Mouse (Mus musculus): ENCODE results near the gene Rftn2.
"Not testable (repeated sequence)": the region's sequence is repeated elsewhere in the genome, so short reads cannot be mapped to it uniquely, and the experiment has no call there.

The Rftn2 gene

GRCm38 (mm10) chr1:55168591-55168990 lies 58.0 kb downstream of the Rftn2 start:
- DNase-seq: no peak

- DNase-seq: no peak
Observed at GRCm38 (mm10) chr1:55167560-55167959, 59.0 kb downstream of the Rftn2 start.

- DNase-seq: peak; percentile 19
Observed at GRCm38 (mm10) chr1:55164005-55164404, 62.6 kb downstream of the Rftn2 start.

- DNase-seq: no peak
Observed at GRCm38 (mm10) chr1:55162781-55163180, 63.8 kb downstream of the Rftn2 start.

- DNase-seq: peak; percentile 16
Observed at GRCm38 (mm10) chr1:55161895-55162294, 64.7 kb downstream of the Rftn2 start.

GRCm38 (mm10) chr1:55160831-55161638 lies 65.5 kb downstream of the Rftn2 start:
- DNase-seq: no peak

DNA sequence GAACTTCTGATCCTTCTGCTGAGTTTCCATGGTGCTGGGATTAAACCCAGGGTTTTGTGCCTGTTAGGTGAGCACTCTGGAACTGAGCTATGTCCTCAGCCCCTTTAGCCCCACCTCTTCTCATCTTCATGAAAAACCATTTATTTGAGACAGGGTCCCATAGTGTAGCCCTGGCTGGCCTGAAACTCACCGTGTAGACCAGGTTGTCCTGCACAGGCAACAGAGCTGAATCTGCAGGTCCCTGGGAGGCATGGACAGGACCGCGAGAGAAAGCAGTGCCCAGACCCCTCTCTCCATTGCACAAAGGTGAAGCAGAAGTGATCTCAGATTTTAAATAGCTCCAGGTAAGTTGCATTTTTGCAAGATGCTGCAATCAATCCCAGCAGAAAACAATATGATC lies 66.4 kb downstream of the Rftn2 start:
- no peak for DNase-seq

GRCm38 (mm10) chr1:55158821-55159220 lies 67.8 kb downstream of the Rftn2 start:
- DNase-seq: no peak

- DNase-seq: no peak
Observed at GRCm38 (mm10) chr1:55158211-55158610, 68.4 kb downstream of the Rftn2 start.

- DNase-seq: no peak
Observed at GRCm38 (mm10) chr1:55157329-55157728, 69.3 kb downstream of the Rftn2 start.

- DNase-seq: no peak
Observed at GRCm38 (mm10) chr1:55145556-55145955, 81.0 kb downstream of the Rftn2 start.

GRCm38 (mm10) chr1:55144338-55144737 lies 82.2 kb downstream of the Rftn2 start:
- no peak for DNase-seq

GRCm38 (mm10) chr1:55135846-55136245 lies 90.7 kb downstream of the Rftn2 start:
- DNase-seq: no peak

GRCm38 (mm10) chr1:55134301-55134700 lies 92.3 kb downstream of the Rftn2 start:
- no peak for DNase-seq

DNA sequence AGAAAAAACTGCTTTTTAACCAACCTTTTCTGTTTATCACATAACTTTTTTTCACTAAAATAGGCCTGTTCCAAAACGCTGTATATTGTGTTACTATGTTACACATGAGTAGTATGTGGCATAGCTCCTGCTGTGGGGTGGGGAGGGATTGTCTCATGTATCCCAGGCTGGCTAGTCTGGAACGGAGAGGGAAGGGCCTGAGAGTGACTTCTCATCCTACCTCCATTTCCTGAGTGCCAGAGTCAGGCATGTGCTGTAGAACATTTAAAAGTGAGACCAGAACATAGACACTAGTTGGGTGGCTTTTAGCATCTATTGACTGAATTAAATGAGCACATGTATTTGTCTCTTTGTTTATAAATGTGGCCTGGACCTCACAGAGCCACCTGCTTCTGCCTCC lies 93.4 kb downstream of the Rftn2 start:
- DNase-seq: no peak

- no peak for DNase-seq
Observed at GRCm38 (mm10) chr1:55132308-55132707, 94.3 kb downstream of the Rftn2 start.

GRCm38 (mm10) chr1:55131424-55132014 lies 95.1 kb downstream of the Rftn2 start:
- DNase-seq: peak; percentile 68

DNA sequence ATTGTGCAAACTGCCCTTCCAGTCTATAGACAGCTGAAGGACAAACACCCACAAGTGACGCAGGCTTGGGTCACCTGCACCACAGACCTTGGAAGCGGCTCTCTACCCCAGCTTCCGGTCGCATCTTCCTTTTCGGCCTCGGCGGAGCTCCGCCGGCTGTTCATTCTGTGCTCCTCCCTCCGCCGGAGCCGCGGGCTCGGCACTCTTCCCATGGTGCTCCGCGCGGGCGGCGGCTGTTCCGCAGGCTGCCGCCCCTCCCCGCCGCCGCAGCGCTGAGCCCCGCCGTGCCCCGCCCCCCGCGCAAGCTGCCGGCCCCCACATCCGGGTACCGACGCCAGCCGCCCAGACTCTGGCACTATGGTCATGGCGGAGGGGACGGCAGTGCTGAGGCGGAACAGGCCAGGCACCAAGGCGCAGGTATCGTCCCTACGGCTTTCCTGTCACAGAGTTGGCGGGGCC lies 95.6 kb downstream of the Rftn2 start, which contains the start of gene Mob4:
Gene Mob4, plus strand, starts transcription at position 289 of the 459 bp plus-strand sequence.
- peak; percentile 95 for DNase-seq

DNA sequence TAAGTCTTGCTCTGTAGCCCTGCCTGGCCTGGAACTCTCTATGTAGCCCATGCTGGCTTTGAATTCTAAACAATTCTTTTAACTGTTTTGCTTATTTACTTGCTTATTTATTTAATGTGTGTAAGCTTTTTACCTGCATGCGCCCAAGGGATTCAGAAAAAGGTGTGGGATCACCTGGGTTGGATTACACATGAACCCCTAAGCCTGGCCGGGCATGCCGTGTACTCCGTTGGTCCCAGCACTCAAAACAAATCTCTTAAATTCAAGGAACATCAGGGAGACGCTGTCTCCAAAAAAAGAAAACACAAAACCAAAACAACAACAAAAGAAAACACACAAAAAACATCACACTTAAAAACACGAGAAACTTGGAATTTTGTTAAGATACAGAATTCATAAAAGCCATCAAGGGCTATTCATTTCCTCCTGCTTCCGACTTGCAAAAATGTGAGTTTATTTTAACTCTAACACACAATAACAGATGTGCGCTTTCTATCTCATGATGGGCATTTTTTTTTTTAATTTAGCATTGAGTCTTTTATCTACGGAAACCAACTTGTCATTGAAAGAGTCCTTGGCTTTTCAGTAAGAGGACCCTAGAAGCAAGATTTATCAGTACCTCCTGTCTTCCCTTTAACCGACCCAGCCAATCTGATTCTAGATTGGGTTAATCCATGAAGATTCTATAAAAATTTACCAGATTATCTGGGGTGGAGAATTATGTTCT lies 96.2 kb downstream of the Rftn2 start:
- DNase-seq: no peak

GRCm38 (mm10) chr1:55129716-55130115 lies 96.9 kb downstream of the Rftn2 start:
- no peak for DNase-seq

DNA sequence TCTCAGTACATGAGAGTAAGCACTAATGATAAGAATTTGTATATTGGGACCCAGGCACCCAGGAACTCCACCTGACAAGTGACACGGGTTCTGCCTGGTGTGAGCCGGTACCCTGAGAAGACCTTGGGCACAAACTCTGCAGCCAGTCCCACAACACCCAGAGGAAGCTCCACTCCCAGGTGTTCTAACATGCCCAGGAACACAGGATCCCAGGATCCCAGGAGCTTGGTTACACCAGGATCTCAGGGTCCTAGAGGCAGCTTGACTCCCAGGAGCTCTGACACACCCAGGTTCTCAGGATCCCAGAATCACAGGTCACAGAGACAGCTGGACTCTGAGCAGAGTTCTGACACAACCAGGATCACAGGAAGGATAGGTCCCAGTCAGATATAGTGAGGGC lies 102.4 kb downstream of the Rftn2 start:
- DNase-seq: not testable (repeated sequence)

DNA sequence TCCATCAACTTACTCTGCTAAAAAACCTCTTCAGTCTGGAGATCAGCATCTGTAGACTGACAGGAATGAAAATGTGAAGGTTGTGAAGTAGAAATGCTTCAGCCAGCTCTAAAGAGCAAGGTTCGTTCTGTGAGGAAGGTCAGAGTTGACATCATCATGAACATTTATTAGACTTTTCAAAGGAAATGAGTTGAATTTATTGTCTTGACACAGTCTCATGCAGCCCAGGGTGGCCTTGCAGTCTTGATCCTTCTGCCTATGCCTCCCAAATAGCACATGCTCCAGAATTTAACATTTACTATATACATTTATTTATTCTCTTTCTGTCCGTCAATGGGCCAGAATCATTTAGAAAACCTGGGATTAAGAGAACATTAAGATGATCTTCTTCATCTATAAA lies 103.0 kb downstream of the Rftn2 start:
- no peak for DNase-seq

DNA sequence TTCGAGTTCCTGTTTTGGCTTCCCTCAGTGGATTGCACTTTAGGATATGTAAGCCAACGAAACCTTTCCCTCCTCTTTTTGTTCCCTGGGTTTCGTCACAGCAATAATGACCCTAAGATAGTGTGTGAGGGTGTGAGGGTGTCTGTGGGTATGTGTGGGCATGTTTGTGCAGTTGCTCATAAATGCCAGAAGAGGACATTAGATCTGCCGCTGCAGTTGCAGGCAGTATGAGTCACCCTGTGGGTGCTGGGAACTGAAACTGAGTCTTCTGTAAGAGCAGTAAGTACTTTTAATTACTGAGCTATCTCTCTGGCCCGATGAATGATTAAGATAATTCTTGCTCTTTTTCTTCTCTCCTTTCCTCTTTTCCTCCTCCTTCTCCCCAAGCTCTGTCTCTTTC lies 103.5 kb downstream of the Rftn2 start:
- DNase-seq: no peak

All from lung, postnatal 10 days (tissue).